Mouse (Mus musculus): ENCODE data around the gene Tlnrd1. TPM values are rescaled to one million over a fixed set of nuclear protein-coding genes. Genes with fewer than 3 reads are reported as not detected.
"Not testable (repeated sequence)": the region's sequence is repeated elsewhere in the genome, so short reads cannot be mapped to it uniquely, and the experiment has no call there.

Tlnrd1 gene
- polyA plus RNA-seq, 1 experiment from 2014 or later = 17.8 TPM

GRCm38 (mm10) chr7:83889946-83890345, 5.8 kb upstream of the Tlnrd1 start:
- not testable (repeated sequence) for H3K9ac ChIP-seq (ENCODE audit: low read length); H3K36me3 ChIP-seq (ENCODE audit: control insufficient read depth, insufficient read depth, low read length); ATAC-seq (ENCODE audit: insufficient read depth, low FRiP score, low TSS enrichment); H3K27ac ChIP-seq (ENCODE audit: low read depth, low read length); H3K27me3 ChIP-seq (ENCODE audit: control insufficient read depth, insufficient read depth, low read length); H3K9me3 ChIP-seq (ENCODE audit: control insufficient read depth, low read length); H3K4me3 ChIP-seq (ENCODE audit: low read depth, low read length); H3K4me2 ChIP-seq (ENCODE audit: low read depth); DNase-seq (ENCODE audit: low spot score)
- 89% methylated on average over 5 of the region's 5 CpGs for WGBS
- peaks cover 13% of the 10 kb centered on the region for H3K4me1 ChIP-seq (ENCODE audit: control insufficient read depth, insufficient read depth, low read length)

- no peak overlapping the region for H3K4me3 ChIP-seq (ENCODE audit: low read depth, low read length)
- H3K27ac ChIP-seq (ENCODE audit: low read depth, low read length) = no peak overlapping the region
- H3K27me3 ChIP-seq (ENCODE audit: control insufficient read depth, insufficient read depth, low read length) = no peaks in the 10 kb centered on the region
- no peak overlapping the region for H3K9ac ChIP-seq (ENCODE audit: low read length)
- DNase-seq (ENCODE audit: low spot score) (no peak), ATAC-seq (ENCODE audit: insufficient read depth, low FRiP score, low TSS enrichment) (no peak)
- H3K4me2 ChIP-seq (ENCODE audit: low read depth) = no peak overlapping the region
- WGBS = 76% methylated on average over 3 of the region's 3 CpGs
- H3K4me1 ChIP-seq (ENCODE audit: control insufficient read depth, insufficient read depth, low read length) = peaks cover 16% of the 10 kb centered on the region
- H3K36me3 ChIP-seq (ENCODE audit: control insufficient read depth, insufficient read depth, low read length) = no peaks in the 10 kb centered on the region
- no peaks in the 10 kb centered on the region for H3K9me3 ChIP-seq (ENCODE audit: control insufficient read depth, low read length)
Observed at GRCm38 (mm10) chr7:83889383-83889782, 5.3 kb upstream of the Tlnrd1 start.

DNA sequence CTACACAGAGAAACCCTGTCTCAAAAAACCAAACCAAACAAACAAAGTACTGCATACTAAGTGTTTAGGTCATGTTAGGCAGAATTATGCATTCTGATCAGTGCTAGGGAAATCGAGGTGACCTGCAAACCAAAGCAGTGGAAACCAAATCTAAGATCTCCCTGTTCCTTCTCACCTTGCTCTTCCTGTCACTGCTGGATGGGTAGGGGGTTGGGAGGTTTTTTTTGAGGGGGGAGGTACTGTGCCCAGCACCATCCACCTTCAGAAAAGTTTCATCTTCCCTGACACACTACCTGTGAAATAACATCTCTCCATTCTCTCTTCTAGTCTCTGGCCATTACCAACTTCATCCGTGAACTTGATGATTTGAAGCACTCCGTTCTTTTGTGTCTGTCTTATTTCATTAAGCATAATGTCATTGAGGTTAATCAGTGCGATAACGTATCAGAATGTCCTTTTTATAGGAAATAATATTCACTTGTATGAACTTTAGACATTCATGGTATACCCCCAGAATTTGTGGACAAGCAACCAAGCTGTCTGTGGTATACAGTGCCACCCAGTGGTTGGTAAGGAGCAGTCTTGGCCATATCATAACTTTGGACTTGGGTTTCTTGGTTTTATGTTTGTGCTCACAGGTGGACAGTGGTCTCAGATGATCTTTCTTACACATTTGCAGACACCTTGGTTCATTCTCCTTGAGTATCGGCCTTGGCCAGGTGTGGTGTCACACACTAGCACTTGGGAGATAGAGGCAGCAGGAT, 2.4 kb upstream of the Tlnrd1 start:
- no peak for DNase-seq (ENCODE audit: low spot score)
- H3K4me3 ChIP-seq (ENCODE audit: low read depth, low read length) = no peak overlapping the region
- WGBS = 94% methylated on average over 6 of the region's 6 CpGs

GRCm38 (mm10) chr7:83885835-83886234, 1.7 kb upstream of the Tlnrd1 start:
- no peak for DNase-seq (ENCODE audit: low spot score)

More for the DNA sequence above, 2.4 kb upstream of the Tlnrd1 start:
- H3K4me1 ChIP-seq (ENCODE audit: control insufficient read depth, insufficient read depth, low read length) = peaks cover 16% of the 10 kb centered on the region
- H3K36me3 ChIP-seq (ENCODE audit: control insufficient read depth, insufficient read depth, low read length) = peaks cover 3% of the 10 kb centered on the region
- H3K9me3 ChIP-seq (ENCODE audit: control insufficient read depth, low read length) = no peaks in the 10 kb centered on the region
- ATAC-seq (ENCODE audit: insufficient read depth, low FRiP score, low TSS enrichment) = no peak
- no peak overlapping the region for H3K27ac ChIP-seq (ENCODE audit: low read depth, low read length)
- H3K27me3 ChIP-seq (ENCODE audit: control insufficient read depth, insufficient read depth, low read length) = no peaks in the 10 kb centered on the region
- H3K4me2 ChIP-seq (ENCODE audit: low read depth) = no peak overlapping the region
- no peak overlapping the region for H3K9ac ChIP-seq (ENCODE audit: low read length)

GRCm38 (mm10) chr7:83884921-83885532, 922 bp upstream of the Tlnrd1 start:
- Histone ChIP-seq H3K9me3 (ENCODE audit: control insufficient read depth, low read length) (no peaks in the 10 kb centered on the region), H3K36me3 (ENCODE audit: control insufficient read depth, insufficient read depth, low read length) (peaks cover 3% of the 10 kb centered on the region), H3K27me3 (ENCODE audit: control insufficient read depth, insufficient read depth, low read length) (no peaks in the 10 kb centered on the region), H3K4me2 (ENCODE audit: low read depth) (peak overlapping the region; percentile 83), H3K4me1 (ENCODE audit: control insufficient read depth, insufficient read depth, low read length) (peaks cover 17% of the 10 kb centered on the region), H3K9ac (ENCODE audit: low read length) (peak overlapping the region; percentile 72), H3K4me3 (ENCODE audit: low read depth, low read length) (peak overlapping the region; percentile 77), H3K27ac (ENCODE audit: low read depth, low read length) (peak overlapping the region; percentile 95)
- 46% methylated on average over 6 of the region's 6 CpGs for WGBS
- ATAC-seq (ENCODE audit: insufficient read depth, low FRiP score, low TSS enrichment) = no peak
- no peak for DNase-seq (ENCODE audit: low spot score)

More at GRCm38 (mm10) chr7:83885835-83886234, 1.7 kb upstream of the Tlnrd1 start:
- Histone ChIP-seq H3K27ac (ENCODE audit: low read depth, low read length) (no peak overlapping the region), H3K4me1 (ENCODE audit: control insufficient read depth, insufficient read depth, low read length) (peaks cover 17% of the 10 kb centered on the region), H3K4me3 (ENCODE audit: low read depth, low read length) (no peak overlapping the region), H3K36me3 (ENCODE audit: control insufficient read depth, insufficient read depth, low read length) (peaks cover 3% of the 10 kb centered on the region), H3K27me3 (ENCODE audit: control insufficient read depth, insufficient read depth, low read length) (no peaks in the 10 kb centered on the region), H3K4me2 (ENCODE audit: low read depth) (no peak overlapping the region), H3K9ac (ENCODE audit: low read length) (no peak overlapping the region), H3K9me3 (ENCODE audit: control insufficient read depth, low read length) (no peaks in the 10 kb centered on the region)
- WGBS = 90% methylated on average over 4 of the region's 4 CpGs
- ATAC-seq (ENCODE audit: insufficient read depth, low FRiP score, low TSS enrichment) = no peak

DNA sequence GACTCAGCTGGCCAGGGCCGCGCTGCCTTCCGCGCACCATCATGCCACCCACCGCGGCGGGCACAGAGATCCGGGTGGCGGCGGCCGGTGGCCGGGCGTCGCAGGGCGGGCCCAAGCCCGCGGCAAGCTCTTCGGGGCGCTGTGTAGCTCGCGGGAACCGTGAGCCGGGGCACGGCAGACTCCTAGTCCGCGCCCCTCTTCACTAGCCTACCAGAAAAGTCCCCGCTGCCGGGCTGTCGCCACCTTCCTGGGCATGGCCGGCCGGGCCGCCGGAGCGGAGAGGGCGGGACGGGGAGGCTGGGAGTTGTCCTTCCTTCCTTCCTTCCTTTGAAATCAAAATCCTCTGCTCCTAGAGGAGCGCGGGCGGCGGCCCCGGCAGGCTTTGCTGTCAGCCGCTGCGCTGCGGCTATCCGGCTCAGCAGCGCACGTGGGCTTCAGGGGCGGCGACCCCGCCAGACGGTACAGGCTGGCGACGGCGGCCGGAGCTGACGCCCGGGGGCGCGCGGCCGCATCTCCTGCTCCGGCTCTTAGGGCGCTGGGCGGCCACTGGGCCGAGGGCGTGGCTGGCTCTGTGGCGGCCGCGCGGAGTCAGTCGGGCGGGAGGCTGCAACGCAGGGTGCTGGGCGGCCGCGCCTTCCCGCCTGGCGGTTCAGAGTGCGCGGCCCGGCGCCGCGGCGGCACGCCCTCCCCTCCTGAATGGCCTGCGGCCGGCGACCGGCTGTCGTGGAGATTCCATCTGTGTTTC, 657 bp downstream of the Tlnrd1 start:
- peak overlapping the region; percentile 77 for H3K4me3 ChIP-seq (ENCODE audit: low read depth, low read length)
- peak; percentile 76 for ATAC-seq (ENCODE audit: insufficient read depth, low FRiP score, low TSS enrichment)

GRCm38 (mm10) chr7:83882633-83883275, 1.4 kb downstream of the Tlnrd1 start:
- peak overlapping the region; percentile 72 for H3K9ac ChIP-seq (ENCODE audit: low read length)
- H3K4me3 ChIP-seq (ENCODE audit: low read depth, low read length) = peak overlapping the region; percentile 77
- DNase-seq (ENCODE audit: low spot score) = peak; percentile 67
- peak; percentile 13; the same call in 1 of the 2 replicates for ATAC-seq (ENCODE audit: insufficient read depth, low FRiP score, low TSS enrichment)
- peak overlapping the region; percentile 95 for H3K27ac ChIP-seq (ENCODE audit: low read depth, low read length)
- peaks cover 26% of the 10 kb centered on the region for H3K4me1 ChIP-seq (ENCODE audit: control insufficient read depth, insufficient read depth, low read length)
- peak overlapping the region; percentile 83 for H3K4me2 ChIP-seq (ENCODE audit: low read depth)
- peaks cover 3% of the 10 kb centered on the region for H3K36me3 ChIP-seq (ENCODE audit: control insufficient read depth, insufficient read depth, low read length)
- 20% methylated on average over 51 of the region's 56 CpGs for WGBS
- H3K27me3 ChIP-seq (ENCODE audit: control insufficient read depth, insufficient read depth, low read length) = no peaks in the 10 kb centered on the region
- no peaks in the 10 kb centered on the region for H3K9me3 ChIP-seq (ENCODE audit: control insufficient read depth, low read length)

More for the DNA sequence above, 657 bp downstream of the Tlnrd1 start:
- Histone ChIP-seq H3K27me3 (ENCODE audit: control insufficient read depth, insufficient read depth, low read length) (no peaks in the 10 kb centered on the region), H3K4me2 (ENCODE audit: low read depth) (peak overlapping the region; percentile 83), H3K9me3 (ENCODE audit: control insufficient read depth, low read length) (no peaks in the 10 kb centered on the region), H3K36me3 (ENCODE audit: control insufficient read depth, insufficient read depth, low read length) (peaks cover 3% of the 10 kb centered on the region), H3K27ac (ENCODE audit: low read depth, low read length) (peak overlapping the region; percentile 95), H3K4me1 (ENCODE audit: control insufficient read depth, insufficient read depth, low read length) (peaks cover 23% of the 10 kb centered on the region), H3K9ac (ENCODE audit: low read length) (peak overlapping the region; percentile 72)
- peak; percentile 81 for DNase-seq (ENCODE audit: low spot score)
- WGBS = under 1% methylated on average over 90 of the region's 91 CpGs

GRCm38 (mm10) chr7:83882150-83882632, 1.9 kb downstream of the Tlnrd1 start:
- Histone ChIP-seq H3K4me2 (ENCODE audit: low read depth) (peak overlapping the region; percentile 83), H3K27ac (ENCODE audit: low read depth, low read length) (no peak overlapping the region), H3K4me3 (ENCODE audit: low read depth, low read length) (peak overlapping the region; percentile 77), H3K36me3 (ENCODE audit: control insufficient read depth, insufficient read depth, low read length) (peaks cover 3% of the 10 kb centered on the region), H3K4me1 (ENCODE audit: control insufficient read depth, insufficient read depth, low read length) (peaks cover 26% of the 10 kb centered on the region), H3K27me3 (ENCODE audit: control insufficient read depth, insufficient read depth, low read length) (no peaks in the 10 kb centered on the region), H3K9me3 (ENCODE audit: control insufficient read depth, low read length) (no peaks in the 10 kb centered on the region), H3K9ac (ENCODE audit: low read length) (no peak overlapping the region)
- no peak for ATAC-seq (ENCODE audit: insufficient read depth, low FRiP score, low TSS enrichment)
- DNase-seq (ENCODE audit: low spot score) = no peak
- WGBS = 91% methylated on average over 35 of the region's 35 CpGs
